Mouse (Mus musculus) kidney, adult 2 months (tissue): Measurements from ENCODE around the gene Srf. TPM values are rescaled to one million over a fixed set of nuclear protein-coding genes. Genes with fewer than 3 reads are reported as not detected.

Source experiments
- DNase-seq: peaks from one replicate; pipeline ENCODE4 v3.0.0; 2021
- H3K27ac ChIP-seq: fragments of 200-500 bp; 2 replicates; pipeline ENCODE4 v1.5.1; 2012; ENCODE audit warnings: low read depth, low read length, control low read depth, inconsistent platforms; ENCODE audit not compliant: insufficient read depth
- H3K27me3 ChIP-seq: fragments of 200-500 bp; replicated peaks from 2 replicates; pipeline ENCODE4 v1.6.1; 2012; ENCODE audit warnings: mild to moderate bottlenecking, moderate library complexity, low read length, inconsistent platforms; ENCODE audit not compliant: control insufficient read depth, insufficient read depth
- H3K36me3 ChIP-seq: fragments of 200-500 bp; 2 replicates; pipeline ENCODE4 v1.6.1; 2012; ENCODE audit warnings: mild to moderate bottlenecking, moderate library complexity, low read length, inconsistent platforms; ENCODE audit not compliant: control insufficient read depth, insufficient read depth
- H3K4me1 ChIP-seq: fragments of 200-500 bp; 2 replicates; pipeline ENCODE4 v1.6.1; 2011; ENCODE audit warnings: low read length; ENCODE audit not compliant: control insufficient read depth, insufficient read depth
- H3K4me3 ChIP-seq: fragments of 200-500 bp; 2 replicates; pipeline ENCODE4 v1.5.1; 2011; ENCODE audit warnings: mild to moderate bottlenecking, low read depth, low read length, control low read depth; ENCODE audit not compliant: insufficient read depth
- CTCF ChIP-seq: fragments of 200-500 bp; conservative IDR thresholded peaks from 2 replicates; pipeline ENCODE4 v1.5.1; 2011; ENCODE audit warnings: low read depth, mild to moderate bottlenecking, control low read depth, low read length, moderate library complexity, mixed read lengths; ENCODE audit not compliant: insufficient read depth, insufficient read length
- POLR2A ChIP-seq: fragments of 200-500 bp; IDR thresholded peaks from one replicate; pipeline ENCODE4 v1.6.1; 2011; ENCODE audit warnings: low read depth, low read length, control low read depth
- WGBS: fragments of 180-500 bp; shearing (Covaris S2); methylation state at CpG from one replicate; pipeline ENCODE4 v1.1.7; 2018; 5-methylcytosine and 5-hydroxymethylcytosine counted together
- polyA plus RNA-seq: library from polyadenylated mRNA; depleted of rRNA; stranded (reverse); fragments of >200 nt; gene quantifications from 2 replicates; pipeline ENCODE4 v1.2.3, GENCODE M21; 2012

The Srf gene
- polyA plus RNA-seq, 1 experiment, result 67.0 TPM

GRCm38 (mm10) chr17:46595336-46595735, 39.4 kb upstream of the Srf start:
- 77% methylated on average over 6 of the region's 6 CpGs for WGBS
- H3K27ac ChIP-seq, result no peak overlapping the region

GRCm38 (mm10) chr17:46594606-46595005, 38.6 kb upstream of the Srf start:
- H3K27me3 ChIP-seq, result no peaks in the 10 kb centered on the region
- no peak overlapping the region for H3K4me3 ChIP-seq
- no peak for DNase-seq
- H3K36me3 ChIP-seq, result no peaks in the 10 kb centered on the region
- no peak overlapping the region for H3K27ac ChIP-seq
- H3K4me1 ChIP-seq, result no peaks in the 10 kb centered on the region
- WGBS, result 64% methylated on average over 9 of the region's 9 CpGs
- no peak for TF ChIP-seq CTCF
- TF ChIP-seq POLR2A, result no peak

More at GRCm38 (mm10) chr17:46595336-46595735, 39.4 kb upstream of the Srf start:
- no peaks in the 10 kb centered on the region for H3K4me1 ChIP-seq
- no peak overlapping the region for H3K4me3 ChIP-seq
- H3K27me3 ChIP-seq, result no peaks in the 10 kb centered on the region
- no peak for DNase-seq
- H3K36me3 ChIP-seq, result no peaks in the 10 kb centered on the region
- no peak for TF ChIP-seq CTCF
- no peak for TF ChIP-seq POLR2A

GRCm38 (mm10) chr17:46593124-46593523, 37.1 kb upstream of the Srf start:
- H3K27ac ChIP-seq, result no peak overlapping the region
- H3K36me3 ChIP-seq, result no peaks in the 10 kb centered on the region
- no peaks in the 10 kb centered on the region for H3K27me3 ChIP-seq
- H3K4me3 ChIP-seq, result no peak overlapping the region
- DNase-seq, result no peak
- no peaks in the 10 kb centered on the region for H3K4me1 ChIP-seq
- WGBS, result 81% methylated on average over 4 of the region's 4 CpGs
- TF ChIP-seq CTCF, result no peak
- no peak for TF ChIP-seq POLR2A

GRCm38 (mm10) chr17:46591406-46591805, 35.4 kb upstream of the Srf start:
- no peak for DNase-seq
- Histone ChIP-seq H3K27me3 (no peaks in the 10 kb centered on the region), H3K27ac (no peak overlapping the region), H3K4me3 (no peak overlapping the region), H3K36me3 (no peaks in the 10 kb centered on the region), H3K4me1 (no peaks in the 10 kb centered on the region)
- TF ChIP-seq CTCF (no peak), POLR2A (no peak)
- 71% methylated on average over 19 of the region's 19 CpGs for WGBS

GRCm38 (mm10) chr17:46590439-46590838, 34.5 kb upstream of the Srf start:
- no peaks in the 10 kb centered on the region for H3K36me3 ChIP-seq
- no peak overlapping the region for H3K4me3 ChIP-seq
- TF ChIP-seq CTCF, result no peak
- no peak for TF ChIP-seq POLR2A
- peak; percentile 12 for DNase-seq
- 40% methylated on average over 7 of the region's 7 CpGs for WGBS
- no peaks in the 10 kb centered on the region for H3K4me1 ChIP-seq
- no peaks in the 10 kb centered on the region for H3K27me3 ChIP-seq
- no peak overlapping the region for H3K27ac ChIP-seq

GRCm38 (mm10) chr17:46589635-46590314, 33.8 kb upstream of the Srf start:
- peak; percentile 33 for DNase-seq
- no peaks in the 10 kb centered on the region for H3K36me3 ChIP-seq

GRCm38 (mm10) chr17:46588913-46589312, 32.9 kb upstream of the Srf start:
- TF ChIP-seq CTCF, result no peak
- no peak for TF ChIP-seq POLR2A
- WGBS, result 92% methylated on average over 6 of the region's 6 CpGs

More at GRCm38 (mm10) chr17:46589635-46590314, 33.8 kb upstream of the Srf start:
- H3K27me3 ChIP-seq, result no peaks in the 10 kb centered on the region
- 77% methylated on average over 16 of the region's 16 CpGs for whole genome bisulfite sequencing
- no peak overlapping the region for H3K4me3 ChIP-seq
- H3K27ac ChIP-seq, result no peak overlapping the region
- TF ChIP-seq POLR2A (no peak), CTCF (0 out of 2 replicates have a peak, but pooled peaks have one; percentile 14)
- no peaks in the 10 kb centered on the region for H3K4me1 ChIP-seq

More at GRCm38 (mm10) chr17:46588913-46589312, 32.9 kb upstream of the Srf start:
- H3K36me3 ChIP-seq, result no peaks in the 10 kb centered on the region
- H3K4me3 ChIP-seq, result no peak overlapping the region
- no peak for DNase-seq
- no peaks in the 10 kb centered on the region for H3K27me3 ChIP-seq
- H3K27ac ChIP-seq, result no peak overlapping the region
- no peaks in the 10 kb centered on the region for H3K4me1 ChIP-seq
